Mouse (Mus musculus) C2C12 (cell line): Measurements from ENCODE around the gene Elk4. TPM values are rescaled to one million over a fixed set of nuclear protein-coding genes. Genes with fewer than 3 reads are reported as not detected.
A peak's percentile ranks its signal among the peaks of the same experiment; 100 is the strongest.

ENCODE experiments used
- H3K27me3 ChIP-seq: one replicate; pipeline ENCODE4 v1.6.1; 2011; ENCODE audit not compliant: control insufficient read depth, insufficient read depth, insufficient read length
- H3K36me3 ChIP-seq: one replicate; pipeline ENCODE4 v1.6.1; 2011; ENCODE audit not compliant: control insufficient read depth, insufficient read depth
- H3K4me3 ChIP-seq: one replicate; pipeline ENCODE4 v1.5.1; 2011; ENCODE audit warnings: mild to moderate bottlenecking, control low read depth; ENCODE audit not compliant: poor library complexity, insufficient read depth, severe bottlenecking
- H3K79me2 ChIP-seq: one replicate; pipeline ENCODE4 v1.6.1; 2011; ENCODE audit not compliant: control insufficient read depth, insufficient read depth
- H3K79me3 ChIP-seq: one replicate; pipeline ENCODE4 v1.6.1; 2011; ENCODE audit warnings: low read depth, control low read depth
- H3ac ChIP-seq: one replicate; pipeline ENCODE3; 2011; ENCODE audit warnings: low read depth; ENCODE audit not compliant: control insufficient read depth, insufficient read length
- CEBPB ChIP-seq: IDR thresholded peaks from one replicate; pipeline ENCODE4 v1.6.1; 2011; ENCODE audit warnings: low read depth, mild to moderate bottlenecking, control low read depth, moderate library complexity
- CTCF ChIP-seq: IDR thresholded peaks from one replicate; pipeline ENCODE4 v1.5.1; 2011; ENCODE audit not compliant: control insufficient read depth, insufficient read depth, insufficient read length
- FOSL1 ChIP-seq: IDR thresholded peaks from one replicate; pipeline ENCODE4 v1.8.0; 2011; ENCODE audit warnings: mild to moderate bottlenecking, low read length; ENCODE audit not compliant: poor library complexity, insufficient read depth, severe bottlenecking
- MAX ChIP-seq: IDR thresholded peaks from one replicate; pipeline ENCODE4 v1.6.1; 2011; ENCODE audit warnings: mild to moderate bottlenecking, control low read depth
- MYOD1 ChIP-seq: IDR thresholded peaks from one replicate; pipeline ENCODE4 v1.6.1; 2011; ENCODE audit warnings: low read depth; ENCODE audit not compliant: control insufficient read depth, insufficient read length
- MYOG ChIP-seq: IDR thresholded peaks from one replicate; pipeline ENCODE4 v1.6.1; 2011; ENCODE audit not compliant: control insufficient read depth, insufficient read length; ENCODE audit errors: extremely low read depth
- USF1 ChIP-seq: IDR thresholded peaks from one replicate; pipeline ENCODE4 v1.6.1; 2011; ENCODE audit warnings: low read depth, mild to moderate bottlenecking, control low read depth, moderate library complexity
- polyA plus RNA-seq: library from polyadenylated mRNA; unstranded; fragments of >200 nt; fragmentation: generic; extraction: Trizol; gene quantifications from one replicate; pipeline ENCODE4 v1.2.1, GENCODE M21; 2012; ENCODE audit warnings: missing spikeins

Gene Elk4
- polyA plus RNA-seq, 1 experiment = 11.9 TPM

- Histone ChIP-seq H3K36me3 (no peaks in the 10 kb centered on the region), H3K79me2 (no peaks in the 10 kb centered on the region), H3K79me3 (no peaks in the 10 kb centered on the region), H3K27me3 (peaks cover 66% of the 10 kb centered on the region), H3ac (no peak overlapping the region), H3K4me3 (no peak overlapping the region)
- no peak for TF ChIP-seq MYOG
- no peak for TF ChIP-seq MYOD1
- TF ChIP-seq FOSL1 = no peak
- no peak for TF ChIP-seq MAX
- TF ChIP-seq USF1 = no peak
- no peak for TF ChIP-seq CEBPB
- no peak for TF ChIP-seq CTCF
Measured at GRCm38 (mm10) chr1:132065475-132066172, 58.2 kb downstream of the Elk4 start.

GRCm38 (mm10) chr1:132067261-132068255, 60.2 kb downstream of the Elk4 start, which contains the start of gene Mfsd4a:
TSS of gene Mfsd4a (minus strand) at chr1:132068062.
- Histone ChIP-seq H3K79me3 (no peaks in the 10 kb centered on the region), H3K27me3 (peaks cover 48% of the 10 kb centered on the region), H3K4me3 (no peak within 1 kb of the TSS), H3K36me3 (no peaks in the 10 kb centered on the region), H3K79me2 (no peaks in the 10 kb centered on the region), H3ac (peak within 1 kb of the TSS; percentile 63)
- TF ChIP-seq MAX (no peak), CEBPB (no peak), CTCF (no peak), MYOG (no peak), MYOD1 (no peak), USF1 (no peak), FOSL1 (no peak)

- H3K79me2 ChIP-seq = no peaks in the 10 kb centered on the region
- H3K4me3 ChIP-seq = no peak overlapping the region
- H3K79me3 ChIP-seq = no peaks in the 10 kb centered on the region
- peaks cover 44% of the 10 kb centered on the region for H3K27me3 ChIP-seq
- TF ChIP-seq USF1 = no peak
- TF ChIP-seq MYOD1 = no peak
- no peaks in the 10 kb centered on the region for H3K36me3 ChIP-seq
- H3ac ChIP-seq = no peak overlapping the region
Measured at GRCm38 (mm10) chr1:132069436-132069835, 62.0 kb downstream of the Elk4 start.

GRCm38 (mm10) chr1:132070659-132071058, 63.3 kb downstream of the Elk4 start:
- TF ChIP-seq CEBPB (no peak), MYOD1 (no peak), USF1 (no peak), MYOG (no peak), FOSL1 (no peak), CTCF (no peak), MAX (no peak)
- peaks cover 35% of the 10 kb centered on the region for H3K27me3 ChIP-seq

GRCm38 (mm10) chr1:132075576-132075975, 68.2 kb downstream of the Elk4 start:
- peaks cover 5% of the 10 kb centered on the region for H3K27me3 ChIP-seq
- no peaks in the 10 kb centered on the region for H3K36me3 ChIP-seq
- H3K79me3 ChIP-seq = no peaks in the 10 kb centered on the region
- no peaks in the 10 kb centered on the region for H3K79me2 ChIP-seq
- no peak overlapping the region for H3K4me3 ChIP-seq
- H3ac ChIP-seq = no peak overlapping the region
- TF ChIP-seq CEBPB (no peak), USF1 (no peak), MYOD1 (no peak), CTCF (no peak), FOSL1 (no peak), MYOG (no peak), MAX (no peak)

More at GRCm38 (mm10) chr1:132070659-132071058, 63.3 kb downstream of the Elk4 start:
- Histone ChIP-seq H3K36me3 (no peaks in the 10 kb centered on the region), H3K4me3 (no peak overlapping the region), H3K79me3 (no peaks in the 10 kb centered on the region), H3K79me2 (no peaks in the 10 kb centered on the region), H3ac (no peak overlapping the region)
